Mouse (Mus musculus): ENCODE results near the gene Cabp2. TPM values are rescaled to one million over a fixed set of nuclear protein-coding genes. Genes with fewer than 3 reads are reported as not detected.
A peak's percentile ranks its signal among the peaks of the same experiment; 100 is the strongest.

The Cabp2 gene
- polyA plus RNA-seq, 1 experiment from 2014 or later, result not detected

GRCm38 (mm10) chr19:4098426-4098825 is 17.0 kb downstream of the Cabp2 start:
- Histone ChIP-seq H3K4me2 (replicated peaks) (peak overlapping the region; percentile 95), H3K27ac (no peak overlapping the region), H3K9ac (no peak overlapping the region), H3K4me1 (peaks cover 49% of the 10 kb centered on the region), H3K36me3 (no peaks in the 10 kb centered on the region), H3K27me3 (peaks cover 44% of the 10 kb centered on the region), H3K9me3 (no peaks in the 10 kb centered on the region), H3K4me3 (no peak overlapping the region)
- ATAC-seq (ENCODE audit: low FRiP score, low read depth), result no peak
- WGBS, result 93% methylated on average over 13 of the region's 13 CpGs

GRCm38 (mm10) chr19:4099056-4099455 is 17.7 kb downstream of the Cabp2 start:
- Histone ChIP-seq H3K27ac (no peak overlapping the region), H3K4me1 (peaks cover 49% of the 10 kb centered on the region), H3K9me3 (no peaks in the 10 kb centered on the region), H3K27me3 (peaks cover 45% of the 10 kb centered on the region), H3K36me3 (no peaks in the 10 kb centered on the region), H3K4me3 (peak overlapping the region; percentile 10; the same call in 1 of the 2 replicates), H3K9ac (no peak overlapping the region), H3K4me2 (replicated peaks) (peak overlapping the region; percentile 95)
- WGBS, result 10% methylated on average over 9 of the region's 9 CpGs
- ATAC-seq (ENCODE audit: low FRiP score, low read depth), result no peak

GRCm38 (mm10) chr19:4099837-4100717 is 18.7 kb downstream of the Cabp2 start, which contains the start of gene Pitpnm1:
TSS of gene Pitpnm1 (plus strand) at chr19:4099998.
- H3K4me2 ChIP-seq (replicated peaks), result peak within 1 kb of the TSS; percentile 95
- H3K9me3 ChIP-seq, result no peaks in the 10 kb centered on the region
- H3K36me3 ChIP-seq, result no peaks in the 10 kb centered on the region
- H3K27ac ChIP-seq, result no peak within 1 kb of the TSS
- H3K4me3 ChIP-seq, result peak within 1 kb of the TSS; percentile 49
- ATAC-seq (ENCODE audit: low FRiP score, low read depth), result no peak
- under 1% methylated on average over 46 of the region's 53 CpGs for WGBS
- peaks cover 45% of the 10 kb centered on the region for H3K27me3 ChIP-seq
- peak within 1 kb of the TSS; percentile 66 for H3K9ac ChIP-seq
- H3K4me1 ChIP-seq, result peaks cover 49% of the 10 kb centered on the region

GRCm38 (mm10) chr19:4100718-4101261 is 19.4 kb downstream of the Cabp2 start:
- no peaks in the 10 kb centered on the region; the same call in 1 of the 2 replicates for H3K36me3 ChIP-seq
- peaks cover 49% of the 10 kb centered on the region for H3K4me1 ChIP-seq
- ATAC-seq (ENCODE audit: low FRiP score, low read depth), result no peak
- H3K4me2 ChIP-seq (replicated peaks), result peak overlapping the region; percentile 95
- WGBS, result under 1% methylated on average over 51 of the region's 52 CpGs
- peak overlapping the region; percentile 49 for H3K4me3 ChIP-seq
- peaks cover 45% of the 10 kb centered on the region for H3K27me3 ChIP-seq
- peak overlapping the region; percentile 66 for H3K9ac ChIP-seq
- no peak overlapping the region for H3K27ac ChIP-seq
- H3K9me3 ChIP-seq, result no peaks in the 10 kb centered on the region

GRCm38 (mm10) chr19:4101466-4101865 is 20.1 kb downstream of the Cabp2 start:
- Histone ChIP-seq H3K4me2 (replicated peaks) (peak overlapping the region; percentile 95), H3K9ac (peak overlapping the region; percentile 66; the same call in 1 of the 2 replicates)

GRCm38 (mm10) chr19:4102049-4102448 is 20.7 kb downstream of the Cabp2 start:
- no peak overlapping the region for H3K4me2 ChIP-seq (replicated peaks)
- no peak overlapping the region for H3K4me3 ChIP-seq
- no peak for ATAC-seq (ENCODE audit: low FRiP score, low read depth)
- H3K4me1 ChIP-seq, result peaks cover 41% of the 10 kb centered on the region
- 87% methylated on average over 2 of the region's 2 CpGs for WGBS
- no peaks in the 10 kb centered on the region for H3K9me3 ChIP-seq
- no peaks in the 10 kb centered on the region; the same call in 1 of the 2 replicates for H3K36me3 ChIP-seq
- H3K9ac ChIP-seq, result no peak overlapping the region
- H3K27me3 ChIP-seq, result peaks cover 45% of the 10 kb centered on the region
- H3K27ac ChIP-seq, result no peak overlapping the region

More at GRCm38 (mm10) chr19:4101466-4101865, 20.1 kb downstream of the Cabp2 start:
- no peak for ATAC-seq (ENCODE audit: low FRiP score, low read depth)
- WGBS, result 56% methylated on average over 6 of the region's 6 CpGs
- Histone ChIP-seq H3K36me3 (no peaks in the 10 kb centered on the region; the same call in 1 of the 2 replicates), H3K27me3 (peaks cover 45% of the 10 kb centered on the region), H3K4me3 (peak overlapping the region; percentile 49), H3K27ac (no peak overlapping the region), H3K9me3 (no peaks in the 10 kb centered on the region), H3K4me1 (peaks cover 42% of the 10 kb centered on the region)

GRCm38 (mm10) chr19:4102626-4103025 is 21.2 kb downstream of the Cabp2 start:
- Histone ChIP-seq H3K36me3 (no peaks in the 10 kb centered on the region; the same call in 1 of the 2 replicates), H3K9me3 (no peaks in the 10 kb centered on the region), H3K4me1 (peaks cover 37% of the 10 kb centered on the region), H3K4me3 (no peak overlapping the region), H3K27me3 (peaks cover 45% of the 10 kb centered on the region), H3K27ac (no peak overlapping the region), H3K4me2 (replicated peaks) (no peak overlapping the region), H3K9ac (no peak overlapping the region)
- WGBS, result 90% methylated on average over 12 of the region's 12 CpGs
- no peak for ATAC-seq (ENCODE audit: low FRiP score, low read depth)

GRCm38 (mm10) chr19:4103294-4103693 is 21.9 kb downstream of the Cabp2 start:
- Histone ChIP-seq H3K9ac (no peak overlapping the region), H3K9me3 (no peaks in the 10 kb centered on the region), H3K4me3 (no peak overlapping the region), H3K27ac (no peak overlapping the region), H3K4me1 (peaks cover 32% of the 10 kb centered on the region), H3K36me3 (no peaks in the 10 kb centered on the region; the same call in 1 of the 2 replicates), H3K4me2 (replicated peaks) (no peak overlapping the region), H3K27me3 (peaks cover 45% of the 10 kb centered on the region)
- no peak for ATAC-seq (ENCODE audit: low FRiP score, low read depth)
- WGBS, result 92% methylated on average over 18 of the region's 18 CpGs

- ATAC-seq (ENCODE audit: low FRiP score, low read depth), result no peak
- WGBS, result 80% methylated on average over 3 of the region's 3 CpGs
These were observed 22.4 kb downstream of the Cabp2 start for GRCm38 (mm10) chr19:4103792-4104191.

GRCm38 (mm10) chr19:4104675-4105194 is 23.4 kb downstream of the Cabp2 start:
- Histone ChIP-seq H3K27ac (no peak overlapping the region), H3K9ac (no peak overlapping the region), H3K36me3 (no peaks in the 10 kb centered on the region; the same call in 1 of the 2 replicates), H3K27me3 (peaks cover 38% of the 10 kb centered on the region), H3K4me2 (replicated peaks) (no peak overlapping the region), H3K4me3 (no peak overlapping the region), H3K4me1 (peaks cover 20% of the 10 kb centered on the region), H3K9me3 (no peaks in the 10 kb centered on the region)
- no peak for ATAC-seq (ENCODE audit: low FRiP score, low read depth)
- 90% methylated on average over 16 of the region's 16 CpGs for WGBS

More at GRCm38 (mm10) chr19:4103792-4104191, 22.4 kb downstream of the Cabp2 start:
- H3K36me3 ChIP-seq, result no peaks in the 10 kb centered on the region; the same call in 1 of the 2 replicates
- H3K9ac ChIP-seq, result no peak overlapping the region
- H3K4me1 ChIP-seq, result peaks cover 28% of the 10 kb centered on the region
- no peak overlapping the region for H3K4me3 ChIP-seq
- H3K27me3 ChIP-seq, result peaks cover 45% of the 10 kb centered on the region
- H3K4me2 ChIP-seq (replicated peaks), result no peak overlapping the region
- no peaks in the 10 kb centered on the region for H3K9me3 ChIP-seq
- no peak overlapping the region for H3K27ac ChIP-seq

GRCm38 (mm10) chr19:4106654-4107053 is 25.3 kb downstream of the Cabp2 start:
- 89% methylated on average over 14 of the region's 14 CpGs for WGBS
- Histone ChIP-seq H3K27me3 (peaks cover 19% of the 10 kb centered on the region), H3K9ac (no peak overlapping the region), H3K36me3 (peaks cover 3% of the 10 kb centered on the region; the same call in 1 of the 2 replicates), H3K9me3 (no peaks in the 10 kb centered on the region), H3K4me3 (no peak overlapping the region), H3K4me2 (replicated peaks) (no peak overlapping the region), H3K27ac (no peak overlapping the region), H3K4me1 (peaks cover under 1% of the 10 kb centered on the region; the same call in 1 of the 2 replicates)
- no peak for ATAC-seq (ENCODE audit: low FRiP score, low read depth)

- H3K4me2 ChIP-seq (replicated peaks), result no peak overlapping the region
- H3K9ac ChIP-seq, result no peak overlapping the region
- H3K9me3 ChIP-seq, result no peaks in the 10 kb centered on the region
- peaks cover 6% of the 10 kb centered on the region for H3K4me1 ChIP-seq
- H3K27ac ChIP-seq, result no peak overlapping the region
- no peak overlapping the region for H3K4me3 ChIP-seq
- peaks cover 22% of the 10 kb centered on the region for H3K36me3 ChIP-seq
- no peak for ATAC-seq (ENCODE audit: low FRiP score, low read depth)
- 84% methylated on average over 9 of the region's 9 CpGs for WGBS
- peaks cover under 1% of the 10 kb centered on the region; the same call in 1 of the 2 replicates for H3K27me3 ChIP-seq
These were observed 27.2 kb downstream of the Cabp2 start for GRCm38 (mm10) chr19:4108535-4108934.
